Mouse (Mus musculus) pancreas, adult 10 weeks (tissue): ENCODE data around the gene Otol1. TPM values are rescaled to one million over a fixed set of nuclear protein-coding genes. Genes with fewer than 3 reads are reported as not detected.

ENCODE experiments used
- polyA plus RNA-seq: library from polyadenylated mRNA; stranded (reverse); fragments of 350-450 nt; fragmentation: Illumina TruSeq; extraction: RNeasy Lipid Tissue Mini Kit (QIAGEN cat#74804); gene quantifications from one replicate; pipeline ENCODE4 v1.2.3, GENCODE M21; 2015; ENCODE audit warnings: low read depth, low replicate concordance; ENCODE audit not compliant: insufficient read depth

The Otol1 gene
- not detected for polyA plus RNA-seq

DNA sequence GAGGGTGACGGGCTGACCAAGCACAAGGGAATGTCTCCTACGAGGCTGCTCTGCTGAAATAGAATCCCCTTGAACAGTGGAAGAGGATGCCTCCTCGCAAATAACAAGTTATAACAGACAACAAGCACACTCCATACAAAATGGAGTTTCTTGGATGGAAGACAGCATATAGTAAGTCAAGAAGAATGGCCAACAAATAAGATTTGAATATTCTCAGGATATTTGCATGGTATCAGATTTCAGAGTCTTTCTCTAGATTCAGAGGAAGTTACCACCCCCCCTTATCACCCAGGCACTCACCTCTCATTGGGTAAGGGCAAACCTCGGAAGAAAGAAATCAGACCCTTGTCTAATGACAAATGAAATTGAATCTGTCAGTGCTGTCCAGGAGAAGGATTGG is at the start of gene Otol1:
Otol1 (plus strand) TSS at position 301 of the 400 bp plus-strand sequence.

Other genes with a start within 250 kb of the Otol1 start
- not detected for gene Sptssb, start 147.7 kb upstream of the Otol1 start, polyA plus RNA-seq